Mouse (Mus musculus): ENCODE data around the gene Slc2a6. TPM values are rescaled to one million over a fixed set of nuclear protein-coding genes. Genes with fewer than 3 reads are reported as not detected.

Slc2a6 gene
- polyA plus RNA-seq, 1 experiment, result 1.8 TPM

- H3K36me3 ChIP-seq (ENCODE audit: control insufficient read depth, insufficient read depth, low read length), result no peaks in the 10 kb centered on the region
- no peak for DNase-seq
- no peak overlapping the region for H3K4me3 ChIP-seq (ENCODE audit: insufficient read depth, low read depth, low read length)
- WGBS, result 70% methylated on average over 3 of the region's 3 CpGs
- peaks cover 3% of the 10 kb centered on the region; the same call in 1 of the 2 replicates for H3K4me1 ChIP-seq (ENCODE audit: control insufficient read depth, insufficient read depth, low read length)
- no peaks in the 10 kb centered on the region for H3K27me3 ChIP-seq (replicated peaks; ENCODE audit: control insufficient read depth, insufficient read depth, low read length)
- TF ChIP-seq CTCF (conservative IDR thresholded peaks at IDR 0.05; ENCODE audit: insufficient read depth, insufficient read length, low read depth, low read length) (no peak), POLR2A (IDR thresholded peaks at IDR 0.05; ENCODE audit: low read depth, low read length) (no peak)
- no peak overlapping the region for H3K27ac ChIP-seq (ENCODE audit: insufficient read depth, low read depth, low read length)
Observed at GRCm38 (mm10) chr2:27069646-27070045, 41.8 kb upstream of the Slc2a6 start.

- Histone ChIP-seq H3K4me1 (ENCODE audit: control insufficient read depth, insufficient read depth, low read length) (no peaks in the 10 kb centered on the region), H3K27ac (ENCODE audit: insufficient read depth, low read depth, low read length) (no peak overlapping the region), H3K4me3 (ENCODE audit: insufficient read depth, low read depth, low read length) (no peak overlapping the region), H3K36me3 (ENCODE audit: control insufficient read depth, insufficient read depth, low read length) (no peaks in the 10 kb centered on the region), H3K27me3 (replicated peaks; ENCODE audit: control insufficient read depth, insufficient read depth, low read length) (no peaks in the 10 kb centered on the region)
- TF ChIP-seq CTCF (conservative IDR thresholded peaks at IDR 0.05; ENCODE audit: insufficient read depth, insufficient read length, low read depth, low read length) (no peak), POLR2A (IDR thresholded peaks at IDR 0.05; ENCODE audit: low read depth, low read length) (no peak)
- 69% methylated on average over 2 of the region's 2 CpGs for WGBS
- DNase-seq, result no peak
Observed at GRCm38 (mm10) chr2:27067996-27068395, 40.2 kb upstream of the Slc2a6 start.

GRCm38 (mm10) chr2:27067124-27067523, 39.3 kb upstream of the Slc2a6 start:
- 88% methylated on average over 2 of the region's 2 CpGs for whole genome bisulfite sequencing
- Histone ChIP-seq H3K36me3 (ENCODE audit: control insufficient read depth, insufficient read depth, low read length) (no peaks in the 10 kb centered on the region), H3K27ac (ENCODE audit: insufficient read depth, low read depth, low read length) (no peak overlapping the region), H3K27me3 (replicated peaks; ENCODE audit: control insufficient read depth, insufficient read depth, low read length) (no peaks in the 10 kb centered on the region), H3K4me3 (ENCODE audit: insufficient read depth, low read depth, low read length) (no peak overlapping the region), H3K4me1 (ENCODE audit: control insufficient read depth, insufficient read depth, low read length) (peaks cover 3% of the 10 kb centered on the region; the same call in 1 of the 2 replicates)
- DNase-seq, result no peak
- TF ChIP-seq CTCF (conservative IDR thresholded peaks at IDR 0.05; ENCODE audit: insufficient read depth, insufficient read length, low read depth, low read length), result no peak

- peaks cover 3% of the 10 kb centered on the region; the same call in 1 of the 2 replicates for H3K4me1 ChIP-seq (ENCODE audit: control insufficient read depth, insufficient read depth, low read length)
- TF ChIP-seq CTCF (conservative IDR thresholded peaks at IDR 0.05; ENCODE audit: insufficient read depth, insufficient read length, low read depth, low read length), result no peak
- TF ChIP-seq POLR2A (IDR thresholded peaks at IDR 0.05; ENCODE audit: low read depth, low read length), result no peak
- H3K27ac ChIP-seq (ENCODE audit: insufficient read depth, low read depth, low read length), result no peak overlapping the region
- WGBS, result 74% methylated on average over 9 of the region's 9 CpGs
- no peaks in the 10 kb centered on the region for H3K27me3 ChIP-seq (replicated peaks; ENCODE audit: control insufficient read depth, insufficient read depth, low read length)
- no peak for DNase-seq
- H3K36me3 ChIP-seq (ENCODE audit: control insufficient read depth, insufficient read depth, low read length), result no peaks in the 10 kb centered on the region
- H3K4me3 ChIP-seq (ENCODE audit: insufficient read depth, low read depth, low read length), result no peak overlapping the region
Observed at GRCm38 (mm10) chr2:27059187-27059586, 31.4 kb upstream of the Slc2a6 start.

- no peak for TF ChIP-seq CTCF (conservative IDR thresholded peaks at IDR 0.05; ENCODE audit: insufficient read depth, insufficient read length, low read depth, low read length)
- TF ChIP-seq POLR2A (IDR thresholded peaks at IDR 0.05; ENCODE audit: low read depth, low read length), result no peak
- Histone ChIP-seq H3K4me1 (ENCODE audit: control insufficient read depth, insufficient read depth, low read length) (peaks cover 3% of the 10 kb centered on the region; the same call in 1 of the 2 replicates), H3K27ac (ENCODE audit: insufficient read depth, low read depth, low read length) (no peak overlapping the region), H3K27me3 (replicated peaks; ENCODE audit: control insufficient read depth, insufficient read depth, low read length) (no peaks in the 10 kb centered on the region), H3K4me3 (ENCODE audit: insufficient read depth, low read depth, low read length) (no peak overlapping the region), H3K36me3 (ENCODE audit: control insufficient read depth, insufficient read depth, low read length) (no peaks in the 10 kb centered on the region)
- WGBS, result 26% methylated on average over 12 of the region's 12 CpGs
- DNase-seq, result no peak
Observed at GRCm38 (mm10) chr2:27058751-27059150, 31.0 kb upstream of the Slc2a6 start.

GRCm38 (mm10) chr2:27058251-27058650, 30.5 kb upstream of the Slc2a6 start:
- Histone ChIP-seq H3K36me3 (ENCODE audit: control insufficient read depth, insufficient read depth, low read length) (no peaks in the 10 kb centered on the region), H3K4me3 (ENCODE audit: insufficient read depth, low read depth, low read length) (no peak overlapping the region), H3K27ac (ENCODE audit: insufficient read depth, low read depth, low read length) (no peak overlapping the region), H3K27me3 (replicated peaks; ENCODE audit: control insufficient read depth, insufficient read depth, low read length) (no peaks in the 10 kb centered on the region), H3K4me1 (ENCODE audit: control insufficient read depth, insufficient read depth, low read length) (peaks cover 3% of the 10 kb centered on the region; the same call in 1 of the 2 replicates)
- no peak for DNase-seq
- TF ChIP-seq POLR2A (IDR thresholded peaks at IDR 0.05; ENCODE audit: low read depth, low read length) (no peak), CTCF (conservative IDR thresholded peaks at IDR 0.05; ENCODE audit: insufficient read depth, insufficient read length, low read depth, low read length) (no peak)
- 54% methylated on average over 4 of the region's 4 CpGs for WGBS

GRCm38 (mm10) chr2:27049408-27049807, 21.6 kb upstream of the Slc2a6 start:
- H3K27ac ChIP-seq (ENCODE audit: insufficient read depth, low read depth, low read length), result no peak overlapping the region
- no peak for DNase-seq
- WGBS, result 57% methylated on average over 6 of the region's 6 CpGs
- no peaks in the 10 kb centered on the region for H3K36me3 ChIP-seq (ENCODE audit: control insufficient read depth, insufficient read depth, low read length)
- H3K4me1 ChIP-seq (ENCODE audit: control insufficient read depth, insufficient read depth, low read length), result no peaks in the 10 kb centered on the region
- TF ChIP-seq CTCF (conservative IDR thresholded peaks at IDR 0.05; ENCODE audit: insufficient read depth, insufficient read length, low read depth, low read length), result no peak
- TF ChIP-seq POLR2A (IDR thresholded peaks at IDR 0.05; ENCODE audit: low read depth, low read length), result no peak
- H3K27me3 ChIP-seq (replicated peaks; ENCODE audit: control insufficient read depth, insufficient read depth, low read length), result no peaks in the 10 kb centered on the region
- H3K4me3 ChIP-seq (ENCODE audit: insufficient read depth, low read depth, low read length), result no peak overlapping the region
